9 mouse cellular contexts compared by ENCODE assay signal in genomic region chr11:101479171-101479635, GRCm38 (mm10). TPM values are rescaled to one million over a fixed set of nuclear protein-coding genes. Genes with fewer than 3 reads are reported as not detected.
A peak's percentile ranks its signal among the peaks of the same experiment; 100 is the strongest.
DNase-seq lines count a peak whose midpoint lies in the region; ATAC-seq and TF ChIP-seq lines count a peak whose summit lies in the region.
"Had no signal": no experiment of that assay in that cellular context is flagged by ENCODE, and none has a peak within 500 bp of the region (broad histone marks: within the 10 kb centered on the region; RNA-seq: fewer than 3 reads in every experiment).

No protein-coding gene starts in this region.

- H3K27ac ChIP-seq in forebrain, embryonic 12.5 days = peak overlapping the region; percentile 94
- H3K27ac ChIP-seq in limb, embryonic 14.5 days (replicated peaks; ENCODE audit: low read depth, low read length) = no peak overlapping the region
- H3K27ac ChIP-seq in stomach, embryonic 15.5 days = no peak overlapping the region

- peak; percentile 51 for ATAC-seq in forebrain, embryonic 12.5 days (ENCODE audit: low FRiP score)
- no peak for ATAC-seq in limb, embryonic 14.5 days (ENCODE audit: low FRiP score, low read depth)
- no peak for ATAC-seq in stomach, embryonic 15.5 days (ENCODE audit: insufficient read depth, low FRiP score, low read depth)

- TF ChIP-seq POLR2A in limb, embryonic 14.5 days (IDR thresholded peaks at IDR 0.05; ENCODE audit: borderline replicate concordance, extremely low read depth, insufficient read depth, insufficient read length) = no peak

- peaks cover 52% of the 10 kb centered on the region for H3K4me1 ChIP-seq in forebrain, embryonic 12.5 days
- H3K4me1 ChIP-seq in limb, embryonic 14.5 days (ENCODE audit: control insufficient read depth, insufficient read depth, low read length) = no peaks in the 10 kb centered on the region
- no peaks in the 10 kb centered on the region; the same call in 1 of the 2 replicates for H3K4me1 ChIP-seq in stomach, embryonic 15.5 days

- no peaks in the 10 kb centered on the region for H3K27me3 ChIP-seq in forebrain, embryonic 12.5 days
- H3K27me3 ChIP-seq in limb, embryonic 14.5 days (ENCODE audit: control insufficient read depth, insufficient read depth, low read length) = no peaks in the 10 kb centered on the region
- H3K27me3 ChIP-seq in stomach, embryonic 15.5 days (replicated peaks) = no peaks in the 10 kb centered on the region

- H3K9me3 ChIP-seq in forebrain, embryonic 12.5 days = no peaks in the 10 kb centered on the region
- H3K9me3 ChIP-seq in limb, embryonic 14.5 days (ENCODE audit: control insufficient read depth, low read length) = no peaks in the 10 kb centered on the region
- no peaks in the 10 kb centered on the region for H3K9me3 ChIP-seq in stomach, embryonic 15.5 days

- peak overlapping the region; percentile 21 for H3K4me3 ChIP-seq in forebrain, embryonic 12.5 days (replicated peaks)
- H3K4me3 ChIP-seq in limb, embryonic 14.5 days (replicated peaks; ENCODE audit: low read length) = no peak overlapping the region
- H3K4me3 ChIP-seq in stomach, embryonic 15.5 days (replicated peaks) = no peak overlapping the region

- peak overlapping the region; percentile 49 for H3K4me2 ChIP-seq in forebrain, embryonic 12.5 days
- H3K4me2 ChIP-seq in limb, embryonic 14.5 days (replicated peaks; ENCODE audit: low read depth, low read length, severe bottlenecking) = no peak overlapping the region
- H3K4me2 ChIP-seq in stomach, embryonic 15.5 days = peak overlapping the region; percentile 34; the same call in 1 of the 2 replicates

- H3K36me3 ChIP-seq in forebrain, embryonic 12.5 days (replicated peaks) = no peaks in the 10 kb centered on the region
- no peaks in the 10 kb centered on the region for H3K36me3 ChIP-seq in limb, embryonic 14.5 days (ENCODE audit: control insufficient read depth, insufficient read depth, low read length)
- no peaks in the 10 kb centered on the region for H3K36me3 ChIP-seq in stomach, embryonic 15.5 days

- 1% methylated on average over 18 of the region's 18 CpGs for WGBS in forebrain, embryonic 12.5 days
- WGBS in limb, embryonic 14.5 days = 17% methylated on average over 18 of the region's 18 CpGs
- WGBS in stomach, embryonic 15.5 days = 15% methylated on average over 18 of the region's 18 CpGs

- H3K9ac ChIP-seq in forebrain, embryonic 12.5 days = peak overlapping the region; percentile 54; the same call in 1 of the 2 replicates
- 0 out of 2 replicates have a peak overlapping the region, but pooled peaks have one; percentile 25 for H3K9ac ChIP-seq in limb, embryonic 14.5 days (ENCODE audit: low read depth, low read length, severe bottlenecking)
- H3K9ac ChIP-seq in stomach, embryonic 15.5 days = no peak overlapping the region

- DNase-seq in right cerebral cortex, adult 18-20 months = peak; percentile 34
- DNase-seq in right cerebral cortex, postnatal 36 days (ENCODE audit: low spot score in 2 of 2) = no peak
- DNase-seq in limb, embryonic 14.5 days (ENCODE audit: low spot score) = no peak
- DNase-seq in cerebellum, adult 11 months = no peak
- DNase-seq in kidney, postnatal 10 days = no peak
- DNase-seq in testis, postnatal 10 days (ENCODE audit: low spot score) = no peak
- DNase-seq: thymus, postnatal 14 days had no signal

RNA-seq across cellular contexts. Expression of gene Vat1, which starts 13.2 kb away (rescaled TPM):
- polyA plus RNA-seq in forebrain, embryonic 12.5 days (2016; fragmentation: Nextera tagmentation; extraction: Ambion mirVana) = 62.9 and 65.4 TPM in 2 replicates
- 88.0 and 96.1 TPM in 2 replicates for polyA plus RNA-seq in limb, embryonic 14.5 days (2012; rRNA removed)
- 56.1 and 63.3 TPM in 2 replicates for polyA plus RNA-seq in limb, embryonic 14.5 days (2014; fragmentation: Nextera tagmentation; extraction: Ambion mirVana)
- 59.3 and 62.3 TPM in 2 replicates for polyA plus RNA-seq in stomach, embryonic 15.5 days (2015; fragmentation: Nextera tagmentation; extraction: Ambion mirVana)

RNA-seq across cellular contexts. Expression of gene Rnd2, which starts 14.4 kb away (rescaled TPM):
- polyA plus RNA-seq in forebrain, embryonic 12.5 days (2016; fragmentation: Nextera tagmentation; extraction: Ambion mirVana) = 101 and 105 TPM in 2 replicates
- 20.7 and 21.8 TPM in 2 replicates for polyA plus RNA-seq in limb, embryonic 14.5 days (2012; rRNA removed)
- 8.4 and 10.4 TPM in 2 replicates for polyA plus RNA-seq in limb, embryonic 14.5 days (2014; fragmentation: Nextera tagmentation; extraction: Ambion mirVana)
- polyA plus RNA-seq in stomach, embryonic 15.5 days (2015; fragmentation: Nextera tagmentation; extraction: Ambion mirVana) = 16.0 and 17.1 TPM in 2 replicates

RNA-seq across cellular contexts. Expression of gene Ifi35, which starts 31.0 kb away (rescaled TPM):
- 2.2 TPM in 2 replicates for polyA plus RNA-seq in forebrain, embryonic 12.5 days (2016; fragmentation: Nextera tagmentation; extraction: Ambion mirVana)
- 13.1 and 15.2 TPM in 2 replicates for polyA plus RNA-seq in limb, embryonic 14.5 days (2012; rRNA removed)
- 16.1 and 16.7 TPM in 2 replicates for polyA plus RNA-seq in limb, embryonic 14.5 days (2014; fragmentation: Nextera tagmentation; extraction: Ambion mirVana)
- polyA plus RNA-seq in stomach, embryonic 15.5 days (2015; fragmentation: Nextera tagmentation; extraction: Ambion mirVana) = 24.2 and 24.5 TPM in 2 replicates

RNA-seq across cellular contexts. Expression of gene Rpl27, which starts 37.1 kb away (rescaled TPM):
- 354 and 378 TPM in 2 replicates for polyA plus RNA-seq in forebrain, embryonic 12.5 days (2016; fragmentation: Nextera tagmentation; extraction: Ambion mirVana)
- 1,216 and 1,303 TPM in 2 replicates for polyA plus RNA-seq in limb, embryonic 14.5 days (2012; rRNA removed)
- polyA plus RNA-seq in limb, embryonic 14.5 days (2014; fragmentation: Nextera tagmentation; extraction: Ambion mirVana) = 384 and 422 TPM in 2 replicates
- 284 and 331 TPM in 2 replicates for polyA plus RNA-seq in stomach, embryonic 15.5 days (2015; fragmentation: Nextera tagmentation; extraction: Ambion mirVana)

RNA-seq across cellular contexts. Expression of gene Ptges3l, which starts 54.1 kb away (rescaled TPM):
- 2.1 and 2.5 TPM in 2 replicates for polyA plus RNA-seq in forebrain, embryonic 12.5 days (2016; fragmentation: Nextera tagmentation; extraction: Ambion mirVana)
- 23.7 and 27.5 TPM in 2 replicates for polyA plus RNA-seq in limb, embryonic 14.5 days (2012; rRNA removed)
- 13.9 and 20.5 TPM in 2 replicates for polyA plus RNA-seq in limb, embryonic 14.5 days (2014; fragmentation: Nextera tagmentation; extraction: Ambion mirVana)
- polyA plus RNA-seq in stomach, embryonic 15.5 days (2015; fragmentation: Nextera tagmentation; extraction: Ambion mirVana) = 14.5 and 17.5 TPM in 2 replicates
